Mouse (Mus musculus) hindbrain, embryonic 12.5 days (tissue): ENCODE measurements around the gene Fhl2. TPM values are rescaled to one million over a fixed set of nuclear protein-coding genes. Genes with fewer than 3 reads are reported as not detected.

Source experiments
- ATAC-seq: fragments of 200-750 bp; cut with Nextera tagmentation; 2 replicates; pipeline ENCODE4 v1.8.0; 2017; ENCODE audit warnings: moderate TSS enrichment; ENCODE audit not compliant: low FRiP score
- H3K27ac ChIP-seq: fragments of 300-500 bp; sonication (generic); 2 replicates; pipeline ENCODE4 v1.5.1; 2016; ENCODE audit warnings: mild to moderate bottlenecking
- H3K27me3 ChIP-seq: fragments of 300-500 bp; sonication (generic); 2 replicates; pipeline ENCODE4 v1.6.1; 2016; ENCODE audit warnings: mild to moderate bottlenecking
- H3K36me3 ChIP-seq: fragments of 300-500 bp; sonication (generic); 2 replicates; pipeline ENCODE4 v1.6.1; 2016; ENCODE audit warnings: mild to moderate bottlenecking
- H3K4me1 ChIP-seq: fragments of 300-500 bp; sonication (generic); 2 replicates; pipeline ENCODE4 v1.6.1; 2016
- H3K4me2 ChIP-seq: fragments of 300-500 bp; sonication (generic); replicated peaks from 2 replicates; pipeline ENCODE4 v1.6.1; 2016; ENCODE audit warnings: mild to moderate bottlenecking
- H3K4me3 ChIP-seq: fragments of 300-500 bp; sonication (generic); 2 replicates; pipeline ENCODE4 v1.5.1; 2016; ENCODE audit warnings: mild to moderate bottlenecking
- H3K9ac ChIP-seq: fragments of 300-500 bp; sonication (generic); 2 replicates; pipeline ENCODE4 v1.6.1; 2016; ENCODE audit warnings: mild to moderate bottlenecking, moderate library complexity
- H3K9me3 ChIP-seq: fragments of 300-500 bp; sonication (generic); replicated peaks from 2 replicates; pipeline ENCODE4 v1.6.1; 2016; ENCODE audit warnings: mild to moderate bottlenecking
- WGBS: fragments of 180-500 bp; shearing (Covaris S2); methylation state at CpG from one replicate; pipeline ENCODE4 v1.1.7; 2016; 5-methylcytosine and 5-hydroxymethylcytosine counted together
- polyA plus RNA-seq: library from polyadenylated mRNA; unstranded; fragments of >200 nt; fragmentation: Nextera tagmentation; extraction: Ambion mirVana; gene quantifications from 2 replicates; pipeline ENCODE4 v1.2.1, GENCODE M21; 2016

Fhl2 gene
- 11.8 and 13.6 TPM in 2 replicates for polyA plus RNA-seq

DNA sequence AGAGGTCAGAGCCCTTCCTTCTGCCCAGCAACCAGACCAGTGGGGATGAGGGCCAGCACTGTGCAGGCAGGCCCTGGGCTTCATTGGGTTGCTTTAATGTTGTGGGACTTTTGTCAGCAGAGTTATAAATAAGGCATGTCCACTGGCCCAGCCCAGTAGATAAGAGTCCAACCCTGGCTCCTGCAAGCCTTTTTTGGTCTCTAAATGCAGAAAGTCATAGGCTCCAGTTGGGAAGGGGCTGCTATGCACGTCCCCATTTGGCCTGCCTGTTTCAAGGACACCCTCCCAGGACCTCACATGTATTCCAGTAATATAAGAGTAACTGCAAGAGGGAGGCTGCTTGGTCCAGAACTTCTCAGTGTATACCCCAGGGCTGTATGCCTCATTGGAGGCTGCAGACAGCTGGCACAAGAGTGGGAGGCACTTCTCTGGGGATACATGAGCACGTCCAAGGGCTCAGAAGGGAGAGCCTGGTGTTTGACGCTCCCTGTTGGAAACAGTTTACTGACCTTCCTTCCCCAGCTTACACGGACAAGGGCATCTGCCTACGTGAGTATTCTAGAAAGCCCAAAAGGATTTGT, at the start of gene Fhl2:
Gene Fhl2 (minus strand): TSS at position 324 of the 581 bp plus-strand sequence.
- Histone ChIP-seq H3K27ac (no peak within 1 kb of the TSS), H3K36me3 (no peaks in the 10 kb centered on the region), H3K27me3 (no peaks in the 10 kb centered on the region), H3K4me3 (no peak within 1 kb of the TSS), H3K9me3 (no peaks in the 10 kb centered on the region), H3K4me2 (no peak within 1 kb of the TSS), H3K4me1 (no peaks in the 10 kb centered on the region), H3K9ac (no peak within 1 kb of the TSS)
- no peak for ATAC-seq
- 76% methylated on average over 5 of the region's 5 CpGs for WGBS

DNA sequence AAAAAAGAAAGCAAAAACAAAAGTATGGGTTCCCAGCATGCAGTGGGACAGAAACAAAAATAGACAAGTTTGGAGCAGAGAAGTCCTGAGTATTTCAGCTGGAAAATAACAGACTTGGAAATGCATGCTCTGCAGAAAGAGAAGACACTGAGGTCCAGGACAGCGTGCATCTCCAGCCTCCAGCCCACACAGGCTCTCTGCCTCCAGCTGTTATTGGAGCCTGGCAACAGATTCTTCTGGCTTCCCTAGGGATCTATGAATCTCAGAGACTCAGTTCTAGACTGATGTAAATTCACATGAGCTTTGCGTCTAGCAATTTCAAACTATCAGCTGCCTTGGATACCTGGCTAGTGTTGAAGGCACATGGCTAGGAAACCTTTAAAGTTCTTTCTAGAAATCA, 48.2 kb upstream of the Fhl2 start:
- WGBS = 59% methylated on average over 2 of the region's 2 CpGs
- Histone ChIP-seq H3K36me3 (no peaks in the 10 kb centered on the region), H3K9me3 (no peaks in the 10 kb centered on the region), H3K4me1 (no peaks in the 10 kb centered on the region), H3K4me3 (no peak overlapping the region), H3K4me2 (no peak overlapping the region), H3K9ac (no peak overlapping the region), H3K27me3 (no peaks in the 10 kb centered on the region), H3K27ac (no peak overlapping the region)
- no peak for ATAC-seq

DNA sequence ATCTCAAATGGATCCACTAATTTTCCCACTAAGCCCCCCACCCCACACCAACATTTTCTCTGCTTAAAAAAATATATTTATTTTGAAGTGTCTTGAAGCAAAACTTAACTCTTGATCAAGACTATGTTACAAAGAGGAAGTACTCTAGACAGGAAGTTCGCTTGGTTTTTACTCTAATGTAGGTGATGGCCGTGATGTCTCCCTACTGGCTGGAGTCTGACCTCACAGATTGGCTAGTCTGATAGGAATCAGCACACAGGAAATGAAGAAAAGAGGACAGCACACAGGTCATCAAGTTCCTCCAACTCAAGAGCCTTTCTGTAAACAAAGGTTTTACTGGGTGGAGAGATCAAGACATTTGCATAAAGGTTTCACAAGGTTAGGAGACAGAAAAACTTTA, 44.4 kb upstream of the Fhl2 start:
- WGBS = 84% methylated on average over 2 of the region's 2 CpGs
- Histone ChIP-seq H3K9ac (no peak overlapping the region), H3K27ac (no peak overlapping the region), H3K4me3 (no peak overlapping the region), H3K9me3 (no peaks in the 10 kb centered on the region), H3K27me3 (no peaks in the 10 kb centered on the region), H3K4me1 (no peaks in the 10 kb centered on the region), H3K36me3 (no peaks in the 10 kb centered on the region), H3K4me2 (no peak overlapping the region)
- no peak for ATAC-seq

DNA sequence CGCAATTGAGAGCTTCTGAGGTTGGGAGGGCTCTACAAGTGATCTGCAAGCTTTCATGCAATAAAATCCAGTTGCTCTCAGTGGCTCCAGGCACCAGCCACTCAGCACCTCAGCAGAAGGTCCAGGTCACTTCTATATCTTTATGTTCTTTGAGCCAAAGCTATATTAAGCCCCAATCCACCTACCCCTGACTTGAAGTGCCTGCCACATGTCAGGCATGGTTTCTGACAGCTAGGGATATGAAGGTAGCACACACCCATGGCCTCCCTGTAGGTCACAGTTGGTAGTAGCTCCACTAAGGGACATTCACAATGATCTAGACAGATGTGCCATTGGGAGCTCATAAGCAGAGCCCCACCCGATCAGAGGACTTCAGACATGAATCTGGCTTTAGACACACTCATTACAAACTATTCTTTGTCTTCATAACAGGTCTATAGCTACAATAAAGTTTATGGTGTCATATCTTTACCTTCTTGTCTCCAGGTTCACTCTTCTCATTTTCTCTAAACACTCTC, 43.1 kb upstream of the Fhl2 start:
- Histone ChIP-seq H3K36me3 (no peaks in the 10 kb centered on the region), H3K27ac (no peak overlapping the region), H3K4me2 (no peak overlapping the region), H3K27me3 (no peaks in the 10 kb centered on the region), H3K4me3 (no peak overlapping the region), H3K9ac (no peak overlapping the region), H3K4me1 (no peaks in the 10 kb centered on the region), H3K9me3 (no peaks in the 10 kb centered on the region)
- 86% methylated on average over 2 of the region's 2 CpGs for WGBS
- ATAC-seq = no peak

DNA sequence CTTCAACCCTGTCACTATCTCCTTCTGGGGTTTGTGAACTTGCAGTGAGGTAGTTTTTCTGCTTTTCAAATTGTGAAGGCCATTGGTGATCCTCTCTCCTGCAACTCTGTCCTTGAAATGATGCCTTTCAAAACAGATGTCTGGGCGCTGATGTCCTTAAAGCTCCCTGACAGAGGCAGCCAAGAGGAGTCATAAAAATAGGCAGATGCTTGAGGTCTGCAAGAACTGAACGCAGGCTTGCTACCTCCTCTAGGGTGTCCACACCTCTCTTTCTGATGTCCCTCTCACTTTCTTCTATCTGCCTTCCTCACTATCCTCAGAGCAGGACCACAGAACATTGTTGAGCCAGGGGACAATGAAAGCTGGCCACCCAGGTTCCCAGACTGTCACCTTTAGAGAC, 41.7 kb upstream of the Fhl2 start:
- H3K4me3 ChIP-seq = no peak overlapping the region
- no peak for ATAC-seq
- no peaks in the 10 kb centered on the region for H3K9me3 ChIP-seq
- WGBS = 90% methylated on average over 2 of the region's 2 CpGs
- no peaks in the 10 kb centered on the region for H3K27me3 ChIP-seq
- H3K9ac ChIP-seq = no peak overlapping the region
- H3K4me2 ChIP-seq = no peak overlapping the region
- H3K36me3 ChIP-seq = no peaks in the 10 kb centered on the region
- H3K27ac ChIP-seq = no peak overlapping the region
- H3K4me1 ChIP-seq = no peaks in the 10 kb centered on the region

DNA sequence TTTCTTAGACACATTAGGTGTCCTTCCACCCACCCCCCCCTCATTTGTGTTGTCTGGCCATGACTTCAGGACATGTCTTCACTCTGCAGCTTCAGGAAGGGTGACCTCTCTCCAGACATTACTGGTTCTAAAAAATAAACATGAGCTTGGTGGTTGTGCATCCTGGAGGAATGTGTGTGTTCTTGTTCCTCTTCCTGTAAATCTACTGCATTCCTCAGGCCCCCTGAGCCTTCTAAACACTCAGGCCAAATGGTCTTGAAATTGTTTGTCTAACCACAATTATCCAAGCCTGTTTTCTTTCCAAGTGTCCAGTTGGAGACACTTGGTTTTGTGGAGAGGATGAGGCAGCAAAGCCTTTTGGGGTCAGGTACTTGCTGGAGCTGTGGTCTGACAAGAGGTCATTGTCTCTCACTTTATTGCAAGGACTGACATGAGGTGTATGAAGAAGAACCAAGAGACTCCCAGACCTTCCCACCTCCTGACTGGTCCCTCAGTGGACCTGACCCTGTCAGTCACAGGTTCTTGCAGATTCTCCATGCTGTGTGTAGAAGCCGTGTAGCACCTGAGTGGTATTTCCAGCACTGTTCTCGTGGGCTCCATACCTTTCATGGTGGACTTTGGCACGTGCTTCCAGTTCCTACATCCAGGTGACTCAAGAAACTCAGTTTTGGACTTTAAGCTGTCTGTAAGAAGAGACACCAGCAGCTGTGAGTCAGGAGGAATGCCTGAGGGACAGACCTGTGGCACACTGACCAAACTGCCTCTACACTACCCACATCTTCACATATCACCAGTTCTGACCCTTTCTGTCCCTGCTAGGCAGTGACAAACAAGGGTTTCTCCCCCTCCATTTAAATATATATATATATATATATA, 40.8 kb upstream of the Fhl2 start:
- Histone ChIP-seq H3K4me3 (no peak overlapping the region), H3K4me2 (no peak overlapping the region), H3K4me1 (no peaks in the 10 kb centered on the region), H3K27ac (no peak overlapping the region), H3K9ac (no peak overlapping the region), H3K36me3 (no peaks in the 10 kb centered on the region), H3K9me3 (no peaks in the 10 kb centered on the region), H3K27me3 (no peaks in the 10 kb centered on the region)
- no peak for ATAC-seq
- WGBS = 90% methylated on average over 3 of the region's 3 CpGs

DNA sequence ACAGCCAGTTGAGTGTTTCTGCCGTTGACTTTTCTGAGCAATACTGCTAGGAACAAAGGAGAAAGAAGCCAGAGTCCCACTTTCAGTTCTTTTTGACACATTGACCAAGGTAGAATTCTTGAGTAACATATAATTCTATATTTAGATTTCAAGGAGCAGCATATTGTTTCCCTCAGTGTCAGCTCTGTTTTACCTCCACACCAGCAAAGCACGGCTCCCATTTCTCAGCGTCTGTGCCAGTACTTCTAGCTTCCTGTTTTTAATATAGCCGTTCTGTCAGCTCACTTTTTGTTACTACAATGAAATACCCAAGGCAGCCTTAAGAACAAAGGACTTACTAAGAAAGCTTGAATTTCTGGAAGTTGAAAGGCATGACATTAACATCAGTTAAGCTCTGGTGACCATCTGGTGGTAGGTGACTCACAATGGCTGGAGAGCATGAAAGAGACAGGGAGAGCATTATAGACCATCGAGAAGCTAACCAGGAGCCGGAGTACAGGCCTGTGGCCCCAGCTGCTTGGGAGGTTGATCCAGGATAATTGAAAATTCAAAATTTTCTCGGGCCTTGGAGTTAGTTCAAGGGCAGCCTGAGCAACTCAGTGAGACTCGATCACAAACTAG, 28.9 kb upstream of the Fhl2 start:
- H3K4me2 ChIP-seq = no peak overlapping the region
- no peak overlapping the region for H3K4me3 ChIP-seq
- H3K27ac ChIP-seq = no peak overlapping the region
- no peaks in the 10 kb centered on the region for H3K27me3 ChIP-seq
- 75% methylated on average over 8 of the region's 8 CpGs for WGBS
- no peak overlapping the region for H3K9ac ChIP-seq
- no peaks in the 10 kb centered on the region for H3K4me1 ChIP-seq
- H3K9me3 ChIP-seq = no peaks in the 10 kb centered on the region
- ATAC-seq = no peak
- H3K36me3 ChIP-seq = no peaks in the 10 kb centered on the region

DNA sequence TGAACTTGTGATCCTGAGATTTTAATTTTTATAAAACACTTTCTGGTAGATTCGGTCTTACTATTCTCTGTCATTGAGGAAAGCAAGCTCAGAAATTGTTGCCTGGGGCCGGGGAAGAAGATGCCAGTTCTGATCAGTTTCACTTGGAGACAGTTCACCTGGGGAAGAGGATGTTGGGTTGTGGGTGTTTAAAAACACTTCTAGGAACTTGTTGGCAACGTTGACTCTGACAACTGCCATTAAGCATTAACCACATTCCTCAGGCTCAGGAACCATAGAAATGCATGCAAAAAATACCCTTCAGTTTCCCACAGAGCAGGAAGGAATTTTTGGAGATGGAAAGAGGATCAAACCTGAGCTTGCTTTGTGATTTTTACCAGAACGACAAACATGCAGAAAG, 28.2 kb upstream of the Fhl2 start:
- ATAC-seq = no peak

DNA sequence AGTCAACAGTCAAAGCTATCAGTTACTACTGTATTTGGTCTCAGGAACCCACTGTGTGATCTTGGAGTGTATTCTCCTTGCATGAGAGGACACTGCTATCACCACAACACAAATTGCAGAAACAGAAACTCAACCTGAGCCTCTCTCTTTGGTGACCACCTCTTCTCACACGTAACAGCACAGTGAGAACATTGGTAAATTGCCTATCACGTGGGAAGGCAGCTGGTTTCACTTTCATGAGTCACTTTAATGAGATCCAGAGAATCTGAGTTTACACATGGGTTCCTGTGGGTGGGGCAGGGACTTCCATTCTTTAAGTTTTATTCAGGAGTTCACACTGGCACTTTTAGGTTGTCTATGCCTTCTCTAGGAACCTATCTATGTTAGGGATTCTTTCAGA, 27.4 kb upstream of the Fhl2 start:
- Histone ChIP-seq H3K36me3 (no peaks in the 10 kb centered on the region), H3K4me1 (no peaks in the 10 kb centered on the region), H3K9ac (no peak overlapping the region), H3K4me3 (no peak overlapping the region), H3K27ac (no peak overlapping the region), H3K27me3 (no peaks in the 10 kb centered on the region), H3K4me2 (no peak overlapping the region), H3K9me3 (no peaks in the 10 kb centered on the region)
- 59% methylated on average over 2 of the region's 2 CpGs for WGBS
- no peak for ATAC-seq

More for the DNA sequence above, 28.2 kb upstream of the Fhl2 start:
- H3K36me3 ChIP-seq = no peaks in the 10 kb centered on the region
- 75% methylated on average over 4 of the region's 4 CpGs for WGBS
- H3K4me1 ChIP-seq = no peaks in the 10 kb centered on the region
- no peaks in the 10 kb centered on the region for H3K9me3 ChIP-seq
- no peak overlapping the region for H3K27ac ChIP-seq
- H3K4me2 ChIP-seq = no peak overlapping the region
- H3K4me3 ChIP-seq = no peak overlapping the region
- no peaks in the 10 kb centered on the region for H3K27me3 ChIP-seq
- no peak overlapping the region for H3K9ac ChIP-seq

DNA sequence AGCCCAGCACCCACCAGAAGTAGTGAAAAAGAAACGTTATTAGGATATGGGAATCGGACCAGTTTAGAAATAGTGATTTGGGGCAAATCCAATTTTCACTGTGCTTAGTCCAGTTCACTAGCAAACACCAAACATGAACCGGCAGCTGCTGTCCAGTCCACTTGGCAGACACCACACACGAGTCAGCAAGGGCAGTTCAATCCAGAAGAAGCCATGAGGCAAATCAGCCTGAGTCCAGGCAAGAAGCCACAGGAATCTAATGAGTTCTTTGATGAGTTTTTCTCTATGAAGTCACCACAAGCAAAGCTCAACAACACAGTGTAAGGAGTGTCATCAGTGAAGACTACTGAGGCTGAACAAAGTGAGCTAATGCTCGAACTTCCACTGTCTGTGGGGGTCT, 26.3 kb upstream of the Fhl2 start:
- no peak overlapping the region for H3K27ac ChIP-seq
- no peaks in the 10 kb centered on the region for H3K36me3 ChIP-seq
- no peak overlapping the region for H3K4me3 ChIP-seq
- no peak for ATAC-seq
- no peaks in the 10 kb centered on the region for H3K9me3 ChIP-seq
- 93% methylated on average over 5 of the region's 5 CpGs for WGBS
- no peak overlapping the region for H3K4me2 ChIP-seq
- no peak overlapping the region for H3K9ac ChIP-seq
- H3K4me1 ChIP-seq = no peaks in the 10 kb centered on the region
- H3K27me3 ChIP-seq = no peaks in the 10 kb centered on the region

DNA sequence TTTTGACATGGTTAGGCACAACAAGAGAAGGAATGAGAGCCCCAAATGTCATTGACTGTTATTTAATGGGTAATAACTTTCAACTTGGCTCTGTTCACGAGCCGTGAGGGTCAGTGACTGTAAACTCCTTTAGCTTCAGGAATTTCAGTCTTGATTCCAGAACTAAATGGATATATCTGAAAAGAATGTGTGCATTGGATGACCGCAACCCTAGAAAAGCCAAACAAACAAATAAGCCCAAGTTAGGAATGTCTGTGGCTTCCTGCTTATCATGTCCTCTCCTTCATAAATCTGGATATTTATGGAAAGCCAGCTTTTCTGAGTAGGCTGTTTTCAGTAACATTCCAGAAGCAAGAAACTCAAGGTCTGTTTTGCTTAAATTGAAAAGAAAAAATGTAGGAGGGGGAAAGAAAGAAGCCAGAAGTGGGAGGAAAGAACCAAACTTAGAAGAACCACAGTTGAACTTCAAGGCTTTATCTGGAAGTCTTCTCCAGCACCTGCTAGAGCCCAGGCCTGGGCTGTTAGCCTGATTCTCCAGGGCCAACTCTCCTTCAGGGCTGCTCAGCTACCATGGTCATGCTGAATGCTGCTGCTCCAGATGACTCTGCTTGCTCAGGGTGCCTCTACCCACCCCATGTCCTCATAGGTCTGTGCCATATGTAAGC, 21.4 kb upstream of the Fhl2 start:
- H3K4me3 ChIP-seq = no peak overlapping the region
- no peaks in the 10 kb centered on the region for H3K4me1 ChIP-seq
- no peaks in the 10 kb centered on the region for H3K9me3 ChIP-seq
- 97% methylated on average over 3 of the region's 3 CpGs for WGBS
- no peak overlapping the region for H3K27ac ChIP-seq
- H3K36me3 ChIP-seq = no peaks in the 10 kb centered on the region
- no peak overlapping the region for H3K4me2 ChIP-seq
- ATAC-seq = no peak
- H3K27me3 ChIP-seq = no peaks in the 10 kb centered on the region
- H3K9ac ChIP-seq = no peak overlapping the region

DNA sequence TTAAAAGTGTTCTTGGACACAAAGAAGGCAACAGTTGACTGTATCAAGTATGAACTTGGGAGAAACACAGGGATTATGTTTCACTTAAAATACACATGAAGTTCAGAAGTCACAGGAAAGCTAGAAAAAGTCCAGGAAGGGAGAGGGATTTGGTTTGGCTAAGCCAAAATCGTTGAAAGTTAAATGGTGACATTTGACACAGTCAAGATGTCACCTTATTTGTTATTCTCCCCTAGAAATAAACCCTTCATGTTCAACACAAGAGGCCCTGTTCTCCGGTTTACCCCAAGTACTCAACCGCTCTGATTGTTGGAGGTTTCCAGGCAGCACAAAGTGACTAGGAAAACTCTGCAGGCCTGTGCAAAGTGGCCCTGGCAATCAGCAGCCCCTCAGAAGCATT, 18.8 kb upstream of the Fhl2 start:
- Histone ChIP-seq H3K9ac (no peak overlapping the region), H3K9me3 (no peaks in the 10 kb centered on the region), H3K4me3 (no peak overlapping the region), H3K27ac (no peak overlapping the region), H3K4me2 (no peak overlapping the region), H3K27me3 (no peaks in the 10 kb centered on the region), H3K36me3 (no peaks in the 10 kb centered on the region), H3K4me1 (no peaks in the 10 kb centered on the region)
- 73% methylated on average over 3 of the region's 3 CpGs for WGBS
- ATAC-seq = no peak
